In the genomic region with DNA sequence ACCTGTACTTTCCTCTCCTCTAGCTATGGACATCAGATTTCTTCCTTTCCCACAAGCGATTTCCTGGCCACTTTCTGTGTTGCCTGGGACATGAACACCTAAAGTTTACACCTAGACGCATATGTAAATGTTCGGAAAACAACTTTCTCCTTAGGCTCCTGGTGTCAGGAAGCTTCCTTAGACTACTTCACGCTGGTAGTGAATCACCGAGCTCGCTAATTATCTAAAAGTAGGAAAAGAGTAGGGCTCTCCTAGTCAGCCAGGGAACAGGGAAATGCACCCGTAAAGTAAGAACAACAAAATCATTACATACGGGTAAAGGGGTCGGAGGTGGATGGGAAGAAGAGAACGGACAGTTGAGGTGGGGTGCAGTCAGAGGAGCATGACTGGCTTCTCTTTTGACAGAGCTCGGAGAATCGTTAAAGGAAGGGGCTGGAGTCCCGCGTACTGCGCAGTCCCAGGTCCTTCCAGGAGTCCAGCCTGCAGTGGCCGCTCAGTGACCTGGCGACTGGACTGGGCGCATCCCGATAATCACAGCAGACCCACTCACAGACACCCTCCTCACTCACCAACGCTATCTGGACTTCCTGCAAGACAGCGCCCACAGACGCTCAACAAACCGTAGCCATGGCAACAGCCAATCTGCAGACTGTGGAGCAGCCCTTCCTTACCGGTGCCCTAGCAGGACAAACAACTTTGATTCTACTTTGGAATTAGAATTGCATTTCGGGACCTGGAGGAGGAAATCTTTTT, we compare ENCODE assay signal across 7 mouse cellular contexts. TPM values are rescaled to one million over a fixed set of nuclear protein-coding genes. Genes with fewer than 3 reads are reported as not detected.
DNase-seq lines count a peak whose midpoint lies in the region; ATAC-seq lines count a peak whose summit lies in the region.

Lrriq1 (minus strand) TSS at position 616 of the 753 bp plus-strand sequence.

- ATAC-seq in granulocyte monocyte progenitor cell, adult 5-6 weeks (replicated peaks; ENCODE audit: poor library complexity, severe bottlenecking): peak; percentile 37
- ATAC-seq in kidney, embryonic 15.5 days (replicated peaks; ENCODE audit: low FRiP score): peak; percentile 100
- ATAC-seq in limb, embryonic 13.5 days (ENCODE audit: low FRiP score, low read depth): peak; percentile 96
- peak; percentile 100 for ATAC-seq in midbrain, embryonic 15.5 days (replicated peaks)

- peak within 1 kb of the TSS; percentile 11; the same call in 1 of the 2 replicates for H3K9ac ChIP-seq in kidney, embryonic 15.5 days
- H3K9ac ChIP-seq in limb, embryonic 13.5 days: peak within 1 kb of the TSS; percentile 65
- H3K9ac ChIP-seq in midbrain, embryonic 15.5 days: peak within 1 kb of the TSS; percentile 55

- no peaks in the 10 kb centered on the region for H3K4me1 ChIP-seq in kidney, embryonic 15.5 days
- H3K4me1 ChIP-seq in limb, embryonic 13.5 days: no peaks in the 10 kb centered on the region
- peaks cover 6% of the 10 kb centered on the region for H3K4me1 ChIP-seq in midbrain, embryonic 15.5 days

- WGBS in kidney, embryonic 15.5 days: 6% methylated on average over 25 of the region's 25 CpGs
- 6% methylated on average over 25 of the region's 25 CpGs for WGBS in limb, embryonic 13.5 days
- WGBS in midbrain, embryonic 15.5 days: 7% methylated on average over 25 of the region's 25 CpGs

- H3K4me2 ChIP-seq in kidney, embryonic 15.5 days: peak within 1 kb of the TSS; percentile 67
- H3K4me2 ChIP-seq in limb, embryonic 13.5 days (replicated peaks): peak within 1 kb of the TSS; percentile 75
- H3K4me2 ChIP-seq in midbrain, embryonic 15.5 days: peak within 1 kb of the TSS; percentile 85

- H3K36me3 ChIP-seq in kidney, embryonic 15.5 days: no peaks in the 10 kb centered on the region
- no peaks in the 10 kb centered on the region for H3K36me3 ChIP-seq in limb, embryonic 13.5 days
- no peaks in the 10 kb centered on the region for H3K36me3 ChIP-seq in midbrain, embryonic 15.5 days (replicated peaks)

- H3K9me3 ChIP-seq in kidney, embryonic 15.5 days (replicated peaks): no peaks in the 10 kb centered on the region
- no peaks in the 10 kb centered on the region for H3K9me3 ChIP-seq in limb, embryonic 13.5 days
- H3K9me3 ChIP-seq in midbrain, embryonic 15.5 days: no peaks in the 10 kb centered on the region

- H3K27ac ChIP-seq in kidney, embryonic 15.5 days: no peak within 1 kb of the TSS
- H3K27ac ChIP-seq in limb, embryonic 13.5 days: no peak within 1 kb of the TSS
- H3K27ac ChIP-seq in midbrain, embryonic 15.5 days: no peak within 1 kb of the TSS

- H3K27me3 ChIP-seq in kidney, embryonic 15.5 days: no peaks in the 10 kb centered on the region
- H3K27me3 ChIP-seq in limb, embryonic 13.5 days: no peaks in the 10 kb centered on the region
- no peaks in the 10 kb centered on the region for H3K27me3 ChIP-seq in midbrain, embryonic 15.5 days (replicated peaks)

- H3K4me3 ChIP-seq in kidney, embryonic 15.5 days (replicated peaks): peak within 1 kb of the TSS; percentile 58
- peak within 1 kb of the TSS; percentile 59 for H3K4me3 ChIP-seq in limb, embryonic 13.5 days
- H3K4me3 ChIP-seq in midbrain, embryonic 15.5 days: peak within 1 kb of the TSS; percentile 85

- peak; percentile 82 for DNase-seq in adrenal gland, postnatal 10 days
- peak; percentile 72 to 78 for DNase-seq in cerebellum, postnatal 36 days
- DNase-seq in telencephalon, adult 2 months (ENCODE audit: low read depth, low spot score): peak; percentile 93

RNA-seq across cellular contexts. Expression of gene Lrriq1, which starts in this region (rescaled TPM):
- total RNA-seq in adrenal gland, postnatal 10 days (2021): under 1 TPM; 0.09 to 0.12 TPM
- not detected in 2 replicates for total RNA-seq in granulocyte monocyte progenitor cell, adult 5-6 weeks (2014; fragmentation: Nextera tagmentation)
- total RNA-seq in granulocyte monocyte progenitor cell, adult 5-6 weeks (2017): not detected in 2 replicates
- 17.9 TPM in 2 replicates for polyA plus RNA-seq in kidney, embryonic 15.5 days (2015; fragmentation: Nextera tagmentation; extraction: Ambion mirVana)
- polyA plus RNA-seq in limb, embryonic 13.5 days (2015; fragmentation: Nextera tagmentation; extraction: Ambion mirVana): 0.20 and 0.22 TPM in 2 replicates
- polyA plus RNA-seq in midbrain, embryonic 15.5 days (2015; fragmentation: Nextera tagmentation; extraction: Ambion mirVana): 3.5 and 4.0 TPM in 2 replicates

Comparison
In these comparisons a context has a peak if more than half of its experiments do, and no peak if none do; other contexts are left out.
1. Peak in DNase-seq in adrenal gland, postnatal 10 days; RNA of the gene not detected or under 1 TPM.
2. Peak in ATAC-seq in granulocyte monocyte progenitor cell, adult 5-6 weeks; RNA of the gene not detected or under 1 TPM.
3. Peak in ATAC-seq, H3K4me3 ChIP-seq, H3K9ac ChIP-seq and H3K4me2 ChIP-seq in limb, embryonic 13.5 days; RNA of the gene not detected or under 1 TPM.
4. ATAC-seq: peak in every context shown above with its lines; median percentile 100 in kidney, embryonic 15.5 days; 100 in midbrain, embryonic 15.5 days; 96 in limb, embryonic 13.5 days; 37 in granulocyte monocyte progenitor cell, adult 5-6 weeks.
5. H3K9ac ChIP-seq: peak in every context shown above with its lines; median percentile 65 in limb, embryonic 13.5 days; 55 in midbrain, embryonic 15.5 days; 11 in kidney, embryonic 15.5 days.